Mouse (Mus musculus) cerebral cortex, adult 2 months (tissue): ENCODE measurements around the gene Gipc3.

ENCODE experiments used
- WGBS: fragments of 180-500 bp; shearing (Covaris S2); methylation state at CpG from one replicate; pipeline ENCODE4 v1.1.7; 2018; 5-methylcytosine and 5-hydroxymethylcytosine counted together

Gipc3 gene

DNA sequence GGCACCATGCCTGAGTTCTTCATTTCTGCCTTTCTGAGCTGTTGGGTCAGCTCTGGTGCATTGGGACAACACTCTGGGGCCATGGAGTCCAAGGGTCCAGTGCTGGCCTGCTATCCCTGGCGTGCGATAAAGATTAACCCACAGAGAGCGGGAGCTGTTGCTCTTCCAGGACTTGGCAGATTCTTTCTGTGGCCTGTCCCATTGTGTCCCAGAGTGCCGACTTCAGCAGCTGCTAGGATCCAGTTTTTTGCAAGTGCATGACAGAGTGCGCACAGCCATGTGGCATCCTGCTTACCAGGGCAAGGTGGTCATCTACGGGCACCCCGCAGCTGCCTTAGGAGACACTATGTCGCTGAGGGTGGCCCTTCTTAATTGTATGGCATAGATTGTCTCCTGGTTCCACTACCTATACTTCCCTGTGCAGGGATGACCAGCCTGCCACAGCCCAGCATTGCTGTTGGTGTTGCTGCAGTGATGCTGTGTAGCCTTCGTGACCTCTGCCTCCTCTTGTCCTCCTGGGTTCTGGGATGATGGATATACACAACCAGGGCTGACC lies 42.6 kb downstream of the Gipc3 start:
- 75% methylated on average over 9 of the region's 9 CpGs for WGBS

DNA sequence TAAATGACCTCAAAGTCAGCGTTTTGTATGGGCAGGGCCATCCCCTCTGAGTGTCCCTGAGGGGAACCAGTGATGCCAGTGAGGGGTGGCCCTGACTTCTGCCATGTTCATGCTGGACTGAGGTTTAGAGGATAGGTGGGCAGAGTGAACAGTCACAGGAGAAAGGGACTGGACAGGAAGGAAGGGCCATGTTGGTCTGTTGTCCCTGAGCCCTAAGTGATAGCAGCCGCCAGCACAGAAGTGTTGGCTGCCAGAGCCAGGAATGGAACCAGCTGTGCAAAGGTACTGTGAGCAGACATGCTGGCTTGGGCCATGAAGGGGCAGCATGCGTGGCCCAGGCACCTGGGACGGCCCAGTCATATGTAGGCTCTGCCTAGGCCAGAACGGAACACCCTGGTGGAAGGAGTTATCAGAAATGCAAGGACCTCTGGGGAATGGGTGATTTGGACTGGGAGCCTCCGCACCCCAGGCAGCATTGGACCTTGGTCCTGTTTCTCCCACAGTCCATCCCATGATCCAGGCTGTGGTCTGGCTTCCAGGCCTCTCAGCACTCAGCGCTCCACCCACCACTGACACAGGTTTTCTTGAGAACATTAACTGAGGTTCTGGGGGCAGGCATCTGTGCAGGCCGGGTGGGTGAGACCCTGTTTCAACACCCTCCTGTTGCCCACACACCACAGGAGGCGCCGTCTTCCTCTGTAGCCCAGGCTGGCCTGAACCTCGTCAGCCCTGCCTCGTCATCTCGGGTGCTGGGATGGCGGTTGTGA lies 43.3 kb downstream of the Gipc3 start:
- WGBS: 62% methylated on average over 14 of the region's 14 CpGs

GRCm38 (mm10) chr10:81298369-81299100 lies 44.5 kb downstream of the Gipc3 start:
- 56% methylated on average over 17 of the region's 17 CpGs for WGBS

GRCm38 (mm10) chr10:81297845-81298244 lies 45.2 kb downstream of the Gipc3 start:
- 59% methylated on average over 10 of the region's 10 CpGs for WGBS

DNA sequence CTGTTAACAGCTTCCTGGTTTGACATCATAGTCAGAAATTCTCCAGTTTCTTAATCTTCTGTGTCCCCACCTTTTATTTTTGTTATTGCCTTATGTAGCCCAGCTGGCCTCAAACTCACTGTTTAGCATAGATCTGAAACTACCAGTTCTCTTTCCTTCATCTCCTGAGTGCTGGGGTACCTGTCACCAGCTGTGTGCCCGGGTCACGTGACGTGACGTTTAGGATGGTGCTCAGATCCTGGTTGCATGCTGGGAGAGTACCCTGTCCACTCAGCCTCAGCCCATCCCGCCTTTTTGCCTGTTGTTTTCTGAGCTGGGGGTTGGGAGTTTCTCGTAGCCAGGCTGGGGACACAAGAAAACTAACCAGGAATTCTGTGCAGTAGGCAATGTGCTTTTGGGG lies 45.8 kb downstream of the Gipc3 start:
- 64% methylated on average over 6 of the region's 6 CpGs for WGBS

- 43% methylated on average over 6 of the region's 6 CpGs for WGBS
These were observed 47.9 kb downstream of the Gipc3 start for GRCm38 (mm10) chr10:81295185-81295584.

- 32% methylated on average over 8 of the region's 8 CpGs for WGBS
These were observed 48.6 kb downstream of the Gipc3 start for GRCm38 (mm10) chr10:81294442-81294841.

GRCm38 (mm10) chr10:81293334-81294030 lies 49.6 kb downstream of the Gipc3 start:
- WGBS: 1% methylated on average over 25 of the region's 25 CpGs

- WGBS: 1% methylated on average over 80 of the region's 80 CpGs
These were observed 50.3 kb downstream of the Gipc3 start, which contains the start of gene Pip5k1c for GRCm38 (mm10) chr10:81292554-81293333. Gene Pip5k1c (plus strand): TSS chr10:81292963.

GRCm38 (mm10) chr10:81291511-81292104 lies 51.5 kb downstream of the Gipc3 start, which contains the start of gene Tjp3:
Gene Tjp3 (minus strand): TSS chr10:81291581.
- WGBS: 77% methylated on average over 9 of the region's 9 CpGs

DNA sequence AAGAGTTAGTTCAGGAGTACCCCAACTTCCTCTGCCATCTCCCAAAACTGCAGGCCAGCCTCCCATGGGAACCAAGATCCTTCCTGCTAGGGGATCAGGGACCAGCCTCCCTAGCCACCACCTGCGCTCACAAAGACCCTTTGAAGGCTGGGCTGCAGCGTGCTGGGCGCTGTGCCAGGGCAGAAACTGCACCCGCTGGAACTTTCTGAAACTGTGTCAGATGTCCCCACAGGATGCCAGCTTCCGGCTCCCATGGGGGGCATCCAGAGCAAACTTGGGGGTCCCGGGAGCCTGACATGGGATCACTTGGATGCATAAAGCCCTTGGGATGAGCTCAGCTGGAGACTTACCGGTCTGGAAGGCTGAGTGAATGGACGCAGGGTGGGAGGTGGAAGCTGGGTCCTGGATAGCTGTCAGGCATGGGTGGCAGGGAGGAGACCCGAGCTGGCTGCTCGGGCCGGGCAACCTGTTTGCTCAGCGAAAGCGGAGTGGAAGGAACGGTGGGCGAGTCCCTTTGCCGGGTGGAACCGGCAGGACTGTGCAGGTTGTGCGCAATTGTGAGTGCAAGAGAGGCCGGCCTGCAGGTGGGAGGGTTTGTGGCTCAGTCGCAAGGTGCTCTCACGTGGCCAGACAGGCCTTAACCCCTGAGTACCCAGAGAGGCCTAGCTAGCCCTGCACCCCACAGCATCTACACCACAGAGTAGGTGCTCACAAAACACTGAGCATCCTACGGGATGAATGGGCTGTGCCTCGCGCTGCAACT lies 52.2 kb downstream of the Gipc3 start:
- WGBS: 41% methylated on average over 24 of the region's 24 CpGs

DNA sequence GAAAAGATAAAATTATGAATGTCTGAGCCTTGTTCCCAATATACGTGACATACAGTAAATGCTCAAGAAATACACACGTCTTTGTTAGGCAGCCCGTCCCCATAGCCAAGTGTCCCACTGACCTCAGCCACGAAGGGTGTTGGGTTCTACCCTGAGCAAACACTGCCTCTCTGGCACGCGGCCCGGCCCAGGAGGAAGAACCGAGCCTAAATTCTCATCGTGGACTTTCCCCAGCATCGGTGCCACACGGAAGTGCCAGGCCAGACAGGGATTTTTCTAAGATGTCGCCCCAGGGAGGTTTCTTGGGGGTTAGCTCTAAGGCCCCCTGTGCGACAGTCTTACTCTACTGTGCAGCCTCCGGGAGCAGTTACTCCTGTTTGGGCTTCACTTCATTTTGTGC lies 53.3 kb downstream of the Gipc3 start:
- 54% methylated on average over 14 of the region's 14 CpGs for WGBS

- 10% methylated on average over 7 of the region's 7 CpGs for WGBS
These were observed 53.8 kb downstream of the Gipc3 start for GRCm38 (mm10) chr10:81289278-81289677.

DNA sequence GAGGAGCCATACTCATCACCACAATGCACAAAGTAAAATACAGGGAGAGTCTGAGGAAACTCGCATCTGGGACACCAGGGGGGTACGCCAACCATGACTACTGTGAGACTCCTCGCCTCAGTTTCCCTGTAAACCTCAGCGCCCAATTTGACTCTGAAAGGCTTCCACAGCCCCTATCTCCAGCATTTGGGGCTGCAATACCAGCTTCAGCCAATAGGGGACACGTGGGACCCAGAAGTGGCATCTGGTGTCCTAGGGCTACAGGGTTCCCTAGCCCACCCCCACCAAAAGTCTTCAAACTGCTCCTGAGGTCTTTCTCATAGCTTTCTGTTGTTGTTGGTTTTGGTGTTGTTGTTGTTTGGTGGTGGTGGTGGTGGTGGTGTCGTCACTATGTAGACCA lies 54.5 kb downstream of the Gipc3 start:
- 46% methylated on average over 6 of the region's 6 CpGs for WGBS

GRCm38 (mm10) chr10:81287513-81288157 lies 55.4 kb downstream of the Gipc3 start:
- WGBS: 61% methylated on average over 8 of the region's 8 CpGs

- 55% methylated on average over 6 of the region's 6 CpGs for WGBS
These were observed 56.5 kb downstream of the Gipc3 start for GRCm38 (mm10) chr10:81286586-81286985.

- 3% methylated on average over 52 of the region's 54 CpGs for WGBS
These were observed 57.2 kb downstream of the Gipc3 start for GRCm38 (mm10) chr10:81285694-81286450.
